Mouse (Mus musculus): Measurements from ENCODE around the gene Rtel1.

Gene Rtel1

GRCm38 (mm10) chr2:181326098-181326497, 6.6 kb downstream of the Rtel1 start:
- DNase-seq (ENCODE audit: low spot score in 2 of 2), result no peak

DNA sequence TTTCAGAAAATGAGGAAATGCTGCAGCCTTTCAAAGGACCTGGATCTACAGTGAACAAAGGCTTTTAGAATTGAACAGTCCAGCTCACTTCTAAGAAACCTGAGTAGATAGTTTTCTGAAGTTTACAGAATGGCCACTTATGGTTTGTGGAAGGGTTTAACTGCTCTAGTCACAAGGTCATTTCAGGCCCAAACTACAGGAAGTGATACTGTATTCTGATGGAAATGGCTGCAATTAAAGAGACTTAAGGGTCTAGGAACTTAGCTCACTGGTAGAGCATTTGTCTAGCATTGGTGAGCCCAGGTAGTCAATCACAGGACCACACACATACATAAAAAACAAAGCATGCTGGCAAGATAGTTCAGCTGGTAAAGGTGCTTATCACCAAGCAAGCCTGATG, 13.0 kb downstream of the Rtel1 start:
- no peak for DNase-seq (ENCODE audit: low spot score in 2 of 2)

DNA sequence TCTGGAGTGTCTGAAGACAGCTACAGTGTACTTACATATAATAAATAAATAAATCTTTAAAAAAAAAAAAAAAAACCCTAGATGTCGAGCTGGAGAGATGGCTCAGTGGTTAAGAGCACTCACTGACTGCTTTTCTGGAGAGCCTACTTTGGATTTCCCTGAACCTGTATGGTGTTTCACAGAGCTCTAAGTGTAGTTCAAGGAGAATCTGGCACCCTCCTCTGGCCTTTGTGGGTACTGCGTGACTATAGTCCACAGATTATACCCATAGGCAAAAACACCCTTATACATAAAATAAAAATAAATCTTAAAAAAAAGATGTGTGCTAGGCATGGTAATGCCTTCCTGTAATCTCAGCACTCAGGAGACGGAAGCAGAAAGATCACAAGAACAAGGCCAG, 14.5 kb downstream of the Rtel1 start:
- DNase-seq (ENCODE audit: low spot score in 2 of 2), result peak; percentile 49 to 72

GRCm38 (mm10) chr2:181340426-181340825, 20.9 kb downstream of the Rtel1 start:
- DNase-seq (ENCODE audit: low spot score in 2 of 2), result no peak

DNA sequence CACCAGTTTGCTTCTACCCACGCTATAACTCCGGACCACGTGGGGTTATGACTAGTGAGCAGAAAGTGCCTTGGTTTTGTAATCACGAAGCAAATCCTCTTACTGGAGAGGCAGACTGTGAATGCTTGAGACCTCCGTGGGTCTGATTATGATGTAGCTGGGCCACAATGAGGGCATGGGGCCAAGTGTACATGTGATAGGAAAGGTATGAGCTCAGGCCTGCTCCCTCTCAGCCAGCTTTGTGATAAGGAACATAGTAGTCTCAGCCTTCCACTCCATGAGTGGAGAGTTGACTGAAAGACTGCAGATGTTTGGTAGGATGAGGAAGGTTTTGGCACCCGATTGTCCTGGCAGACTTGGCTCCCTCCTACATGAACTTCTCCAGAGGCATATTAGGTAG, 23.2 kb downstream of the Rtel1 start:
- no peak for DNase-seq (ENCODE audit: low spot score in 2 of 2)

DNA sequence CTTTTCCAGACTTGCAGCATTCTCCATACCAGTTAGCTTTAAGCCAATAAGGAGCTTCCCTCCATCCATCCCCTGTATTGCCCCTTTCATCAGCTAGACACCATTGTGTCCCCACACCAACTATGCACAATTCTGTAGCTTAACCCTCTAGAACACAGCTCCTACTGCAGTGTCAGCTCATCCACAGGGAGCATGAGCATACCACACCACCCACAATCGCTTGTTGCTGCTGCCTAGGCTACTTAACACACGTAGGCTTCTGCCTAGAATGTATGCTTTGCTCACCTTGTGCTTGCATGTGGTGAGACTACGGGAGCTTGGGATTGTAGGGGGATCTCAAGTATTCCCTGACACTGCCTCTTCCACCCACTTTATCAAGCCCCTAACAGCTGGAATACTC, 37.2 kb downstream of the Rtel1 start:
- no peak for DNase-seq (ENCODE audit: low spot score in 2 of 2)

DNA sequence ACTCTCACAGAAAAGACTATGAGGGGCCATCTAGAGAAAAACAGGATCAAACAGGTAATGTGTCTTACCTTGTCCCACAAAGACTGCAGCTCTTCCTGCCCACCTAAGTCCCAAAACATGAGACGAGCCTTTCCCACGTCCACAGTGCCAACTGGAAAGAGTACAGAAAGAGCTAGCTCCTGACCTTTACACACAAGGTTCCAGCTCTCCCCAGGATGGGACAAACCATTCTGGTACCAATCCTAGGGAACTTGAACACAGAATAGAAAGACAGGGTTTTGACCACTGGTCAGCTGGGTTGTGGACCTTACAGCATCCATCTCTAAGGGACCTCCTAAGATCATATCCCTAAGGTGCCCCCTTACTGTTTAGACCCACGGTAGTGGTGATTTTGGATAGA, 44.4 kb downstream of the Rtel1 start:
- DNase-seq (ENCODE audit: low spot score in 2 of 2), result no peak

DNA sequence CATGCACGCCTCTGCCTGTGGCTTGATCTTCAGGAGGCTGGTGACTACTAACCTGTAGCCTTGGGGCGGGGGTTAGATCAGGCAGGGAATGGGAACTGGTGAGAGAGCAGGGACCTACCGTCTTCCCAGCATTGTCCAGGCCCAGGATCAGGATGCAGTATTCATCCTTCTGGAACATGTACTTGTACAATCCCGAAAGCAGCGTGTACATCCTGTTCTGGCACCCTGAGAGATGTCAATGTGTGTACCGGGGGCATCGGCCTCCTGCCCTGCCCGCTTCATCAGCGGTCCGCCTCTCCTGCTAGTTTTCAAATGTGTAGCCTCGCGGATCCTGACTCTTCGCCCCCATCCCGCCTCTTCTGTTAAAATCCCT, 44.9 kb downstream of the Rtel1 start:
- no peak for DNase-seq (ENCODE audit: low spot score in 2 of 2)

GRCm38 (mm10) chr2:181364860-181365596, 45.5 kb downstream of the Rtel1 start, which contains the start of the genes Zgpat and Arfrp1:
Gene Zgpat, plus strand, starts transcription at chr2:181364928.
Gene Arfrp1, minus strand, starts transcription at chr2:181365404.
- peak; percentile 70 to 80 for DNase-seq (ENCODE audit: low spot score in 2 of 2)

DNA sequence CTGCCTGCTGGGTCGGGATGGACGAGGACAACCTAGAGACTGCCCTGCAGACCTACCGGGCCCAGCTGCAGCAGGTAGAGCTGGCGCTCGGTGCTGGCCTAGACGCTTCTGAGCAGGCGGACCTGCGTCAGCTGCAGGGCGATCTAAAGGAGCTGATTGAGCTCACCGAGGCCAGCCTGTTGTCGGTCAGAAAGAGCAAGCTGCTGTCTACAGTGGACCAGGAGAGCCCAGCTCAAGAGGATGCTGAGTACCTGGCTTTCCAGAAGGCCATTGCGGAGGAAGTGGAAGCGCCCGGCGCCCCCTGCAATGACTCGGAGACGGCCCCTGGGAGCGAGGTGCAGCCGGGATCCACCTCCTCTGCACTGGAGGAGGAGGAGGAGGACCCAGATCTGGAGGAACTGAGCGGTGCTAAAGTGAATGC, 46.1 kb downstream of the Rtel1 start:
- DNase-seq (ENCODE audit: low spot score in 2 of 2), result no peak

- no peak for DNase-seq (ENCODE audit: low spot score in 2 of 2)
Measured at GRCm38 (mm10) chr2:181370001-181370400, 50.5 kb downstream of the Rtel1 start.

DNA sequence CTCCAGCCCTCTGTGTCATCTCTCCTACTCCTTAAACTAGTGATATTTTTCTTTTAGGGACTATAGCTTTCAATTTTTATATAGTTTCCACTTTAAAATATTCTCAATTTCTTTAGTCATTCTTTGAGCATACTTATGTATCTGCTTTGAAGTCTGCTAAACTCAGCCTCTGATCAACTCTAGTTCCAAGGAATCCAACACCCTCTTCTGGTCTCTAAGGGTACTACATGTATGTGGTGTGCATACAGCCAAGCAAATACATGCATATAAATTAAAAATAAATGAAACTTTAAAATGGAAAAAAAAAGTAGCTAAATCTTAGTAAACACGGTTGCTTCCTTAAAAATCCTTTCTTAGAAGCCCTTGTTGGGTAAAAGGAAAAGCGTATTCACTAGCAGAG, 56.2 kb downstream of the Rtel1 start:
- no peak for DNase-seq (ENCODE audit: low spot score in 2 of 2)

- DNase-seq (ENCODE audit: low spot score in 2 of 2), result no peak
Measured at GRCm38 (mm10) chr2:181377230-181377629, 57.7 kb downstream of the Rtel1 start.

DNA sequence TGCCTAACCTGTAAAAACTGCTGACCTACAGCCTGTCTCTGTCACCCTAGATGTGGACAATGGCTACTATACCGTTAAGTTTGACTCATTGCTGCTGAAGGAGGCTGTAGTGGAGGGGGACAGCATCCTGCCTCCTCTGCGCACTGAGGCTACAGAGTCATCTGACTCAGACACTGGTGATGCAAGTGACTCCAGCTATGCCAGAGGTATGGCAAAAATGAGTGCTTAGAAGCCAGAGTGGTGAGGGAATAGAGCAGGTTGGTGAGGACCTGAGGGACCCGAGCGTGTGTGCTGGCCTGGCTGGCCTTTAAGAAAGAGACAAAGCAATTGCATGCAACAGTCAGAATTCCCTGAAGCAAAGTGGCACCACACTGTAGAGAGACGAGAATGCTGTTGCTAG, 59.2 kb downstream of the Rtel1 start:
- DNase-seq (ENCODE audit: low spot score in 2 of 2), result no peak

GRCm38 (mm10) chr2:181379778-181380177, 60.2 kb downstream of the Rtel1 start, which contains the start of gene Lime1:
Gene Lime1, plus strand, starts transcription at chr2:181380078.
- DNase-seq (ENCODE audit: low spot score in 2 of 2), result no peak

GRCm38 (mm10) chr2:181380251-181380650, 60.7 kb downstream of the Rtel1 start:
- no peak for DNase-seq (ENCODE audit: low spot score in 2 of 2)

GRCm38 (mm10) chr2:181381107-181381506, 61.6 kb downstream of the Rtel1 start:
- no peak for DNase-seq (ENCODE audit: low spot score in 2 of 2)

DNA sequence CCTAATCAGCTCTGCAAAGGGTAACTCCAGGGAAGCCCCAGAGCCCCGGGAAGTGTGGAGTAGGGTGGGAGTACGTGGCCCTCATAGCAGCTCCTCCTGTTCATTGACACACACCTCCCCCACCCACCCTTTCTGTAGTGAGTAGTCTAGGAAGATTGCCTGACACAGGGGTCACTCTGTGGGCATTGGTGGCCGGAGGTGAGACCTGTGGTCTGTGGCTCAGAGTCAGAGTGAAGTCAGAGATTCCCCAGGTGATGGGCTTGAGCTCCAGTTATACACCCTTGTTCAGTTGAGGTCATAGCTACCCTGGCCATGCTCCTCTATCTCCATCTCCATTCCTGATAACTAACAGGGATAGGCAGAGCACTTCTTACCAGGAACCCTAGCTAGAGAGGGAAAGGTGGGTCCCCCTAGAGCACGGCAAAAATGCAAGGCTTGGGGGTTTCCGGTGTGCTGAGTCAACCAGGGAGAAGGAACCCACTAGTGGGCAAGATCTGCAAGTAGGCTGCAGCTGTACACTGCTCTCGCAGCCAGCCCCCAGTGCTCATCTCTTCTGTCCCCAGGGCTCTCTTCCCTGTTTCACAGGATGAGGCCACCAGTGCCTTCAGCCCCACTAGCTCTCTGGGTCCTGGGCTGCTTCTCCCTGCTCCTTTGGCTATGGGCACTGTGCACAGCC, 62.2 kb downstream of the Rtel1 start:
- DNase-seq (ENCODE audit: low spot score in 2 of 2), result no peak

DNA sequence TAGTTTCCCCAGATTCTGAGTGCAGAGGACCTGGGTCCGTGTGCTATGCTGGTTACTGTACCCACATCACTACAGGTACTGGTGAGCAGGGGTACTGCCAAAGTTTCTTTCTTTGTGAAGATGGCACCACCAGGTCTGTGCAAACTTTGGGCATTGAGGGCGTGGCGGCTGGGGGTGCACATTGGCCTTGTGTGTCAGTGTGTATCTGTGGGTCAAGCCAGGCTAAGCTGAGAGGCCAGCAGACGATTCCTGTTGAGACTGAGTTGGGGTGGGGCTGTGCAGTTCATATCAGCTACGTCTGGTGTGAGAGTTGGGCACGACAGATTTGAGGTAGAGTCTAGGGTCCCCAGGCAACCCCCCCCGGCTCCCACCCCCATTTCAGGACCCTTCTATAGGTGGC, 64.9 kb downstream of the Rtel1 start:
- DNase-seq (ENCODE audit: low spot score in 2 of 2), result no peak

DNA sequence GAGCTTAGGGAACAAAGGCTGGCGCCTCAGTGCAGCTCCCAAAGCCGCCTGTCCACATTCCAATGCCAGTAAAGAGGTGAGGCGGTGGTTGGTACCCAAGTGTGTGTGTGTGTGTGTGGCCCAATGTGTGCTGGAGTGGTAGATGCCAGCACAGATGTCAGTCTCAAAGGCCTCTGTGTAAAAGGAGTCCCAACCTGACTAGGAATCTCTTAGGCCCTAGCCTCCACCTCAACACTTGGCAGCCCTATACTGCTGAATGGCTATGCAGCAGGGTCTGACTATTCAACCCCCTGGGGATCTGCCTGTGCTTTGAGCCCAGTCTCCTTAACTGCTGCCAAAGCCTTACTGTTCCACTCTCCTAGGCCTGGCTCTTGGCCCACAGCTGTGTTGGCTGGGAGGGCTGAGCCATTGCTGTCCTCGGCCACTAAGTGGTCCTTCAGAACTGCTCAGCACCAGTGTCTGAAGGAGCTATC, 65.4 kb downstream of the Rtel1 start:
- no peak for DNase-seq (ENCODE audit: low spot score in 2 of 2)

DNA sequence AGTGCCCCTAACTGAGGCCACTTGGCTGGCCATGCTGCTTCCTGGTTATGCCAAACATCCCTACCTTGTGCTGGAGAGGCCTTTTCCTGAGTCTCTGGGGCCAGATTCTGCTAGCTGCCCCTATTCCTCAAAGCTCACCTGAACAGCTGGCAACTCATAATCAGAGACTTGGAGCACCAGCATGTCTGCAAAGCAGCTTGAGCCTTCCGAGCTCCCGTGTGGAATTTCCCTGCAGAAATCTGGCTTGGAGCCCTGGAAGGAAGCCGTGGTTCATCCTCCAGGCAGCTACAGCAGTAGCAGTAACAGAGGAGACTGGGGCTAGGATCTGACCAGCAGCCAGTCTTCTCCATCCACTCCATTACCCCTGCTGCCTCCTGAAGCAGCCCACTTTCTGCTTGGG, 66.3 kb downstream of the Rtel1 start:
- DNase-seq (ENCODE audit: low spot score in 2 of 2), result no peak

- DNase-seq (ENCODE audit: low spot score in 2 of 2), result no peak
Measured at GRCm38 (mm10) chr2:181386663-181387210, 67.2 kb downstream of the Rtel1 start.
